Mouse (Mus musculus) CH12.LX (cell line): ENCODE results near the gene Gm21973.

ENCODE experiments used
- CTCF ChIP-seq, 2 experiments: IDR thresholded peaks in 1 of 2; conservative IDR thresholded peaks in 1 of 2; 2 replicates each; pipeline ENCODE4 v1.5.1; 2011 to 2012; ENCODE audit warnings: low read depth in 2 of 2, low read length in 2 of 2, improper control_type of control experiment in 1 of 2, inconsistent platforms in 1 of 2, mild to moderate bottlenecking in 1 of 2, moderate library complexity in 1 of 2
- EP300 ChIP-seq: IDR thresholded peaks from 2 replicates; pipeline ENCODE4 v1.6.1; 2011; ENCODE audit warnings: low read length, improper control_type of control experiment
- ETS1 ChIP-seq: conservative IDR thresholded peaks from 2 replicates; pipeline ENCODE4 v1.6.1; 2012; ENCODE audit warnings: low read depth, mild to moderate bottlenecking, inconsistent platforms, low read length, improper control_type of control experiment, moderate library complexity
- GABPA ChIP-seq: IDR thresholded peaks from 2 replicates; pipeline ENCODE4 v1.6.1; 2012; ENCODE audit warnings: low read depth, low read length, improper control_type of control experiment, inconsistent platforms; ENCODE audit not compliant: insufficient replicate concordance
- JUND ChIP-seq: conservative IDR thresholded peaks from 2 replicates; pipeline ENCODE4 v1.6.1; 2011; ENCODE audit warnings: low read depth, low read length, improper control_type of control experiment
- KAT2A ChIP-seq: IDR thresholded peaks from 2 replicates; pipeline ENCODE4 v1.6.1; 2012; ENCODE audit warnings: low read length, improper control_type of control experiment, inconsistent platforms; ENCODE audit not compliant: insufficient replicate concordance
- MAX ChIP-seq: IDR thresholded peaks from 2 replicates; pipeline ENCODE4 v1.6.1; 2011; ENCODE audit warnings: low read length, improper control_type of control experiment
- POLR2A ChIP-seq: IDR thresholded peaks from 2 replicates; pipeline ENCODE4 v1.6.1; 2011; ENCODE audit warnings: low read depth, mild to moderate bottlenecking, improper control_type of control experiment, low read length
- RCOR1 ChIP-seq: conservative IDR thresholded peaks from 2 replicates; pipeline ENCODE4 v1.6.1; 2012; ENCODE audit warnings: low read depth, mild to moderate bottlenecking, inconsistent platforms, low read length, improper control_type of control experiment
- USF2 ChIP-seq: conservative IDR thresholded peaks from 2 replicates; pipeline ENCODE4 v1.6.1; 2011; ENCODE audit warnings: low read depth, low read length, improper control_type of control experiment

DNA sequence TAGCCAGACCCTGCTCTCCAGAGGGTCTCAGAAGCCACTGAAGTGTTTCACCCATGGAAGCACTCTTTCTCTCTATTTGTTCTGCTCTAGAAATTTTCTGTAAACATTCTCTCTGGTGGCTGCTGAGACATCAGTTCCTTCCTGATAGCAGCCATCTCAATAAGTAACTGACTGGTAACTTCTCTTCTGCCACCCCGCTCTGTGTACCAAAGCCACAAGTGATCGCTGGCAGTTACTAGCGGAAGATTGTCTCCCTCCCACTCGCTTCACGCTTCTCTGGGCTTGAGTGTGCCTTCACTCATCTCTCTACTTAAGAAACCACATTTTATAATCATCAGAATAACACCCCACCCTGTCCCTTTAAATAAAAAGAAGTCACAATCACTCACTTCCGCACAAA lies 21.9 kb downstream of the Gm21973 start:
- no peak for TF ChIP-seq RCOR1
- no peak for TF ChIP-seq GABPA
- no peak for TF ChIP-seq CTCF (conservative IDR thresholded peaks at IDR 0.05 in 1 of 2, IDR thresholded peaks at IDR 0.05 in 1 of 2; ENCODE audit: low read depth in 2 of 2, low read length in 2 of 2)
- TF ChIP-seq JUND = no peak
- TF ChIP-seq KAT2A = no peak
- no peak for TF ChIP-seq EP300
- no peak for TF ChIP-seq MAX
- TF ChIP-seq ETS1 = no peak
- TF ChIP-seq USF2 = no peak
- no peak for TF ChIP-seq POLR2A
